Comparison of ENCODE assay signal across 21 mouse cellular contexts in the genomic region with DNA sequence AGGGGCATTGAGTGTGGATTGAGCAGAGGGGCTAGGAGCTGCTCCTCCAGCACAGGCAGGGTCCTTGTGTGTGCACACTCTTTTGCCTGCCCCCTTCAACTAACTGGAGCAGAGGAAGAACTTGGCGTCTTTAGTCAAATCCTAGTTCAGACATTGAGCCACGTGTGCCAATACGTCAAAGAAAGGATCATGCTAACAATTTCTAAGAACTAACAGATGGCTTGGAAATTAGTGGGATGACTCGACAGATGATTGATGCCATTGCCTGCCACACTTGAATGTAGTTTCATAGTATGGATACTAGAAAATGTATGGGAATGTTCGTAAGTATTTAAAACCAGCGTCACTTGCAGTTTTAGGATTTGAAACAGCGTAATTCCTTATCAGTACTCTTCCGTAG. TPM values are rescaled to one million over a fixed set of nuclear protein-coding genes. Genes with fewer than 3 reads are reported as not detected.
A peak's percentile ranks its signal among the peaks of the same experiment; 100 is the strongest.
DNase-seq lines count a peak whose midpoint lies in the region; ATAC-seq and TF ChIP-seq lines count a peak whose summit lies in the region.
"Had no signal": no experiment of that assay in that cellular context is flagged by ENCODE, and none has a peak within 500 bp of the region (broad histone marks: within the 10 kb centered on the region; RNA-seq: fewer than 3 reads in every experiment).

No protein-coding gene starts in this region.

- TF ChIP-seq POLR2A in brain, embryonic 14.5 days (IDR thresholded peaks at IDR 0.05; ENCODE audit: borderline replicate concordance, extremely low read depth, insufficient read depth, insufficient read length, poor library complexity, severe bottlenecking): no peak

- no peak for ATAC-seq in megakaryocyte, adult 5-6 weeks (ENCODE audit: poor library complexity, severe bottlenecking)
- ATAC-seq: activated CD4-positive, CD25-positive, alpha-beta regulatory T cell, adult 4 months; forebrain, embryonic 13.5 days; forebrain, embryonic 16.5 days; Patski had no signal

- peak; percentile 15 for DNase-seq in heart, adult 11 months
- DNase-seq in heart, postnatal 4 days: no peak
- DNase-seq in NIH3T3 (ENCODE audit: low read depth): peak; percentile 43
- DNase-seq in brain, embryonic 14.5 days (ENCODE audit: low read depth): peak; percentile 62
- DNase-seq: adrenal gland, adult 8-10 months; adrenal gland, postnatal 14 days; adrenal gland, postnatal 36 days; cerebellum, adult 11 months; cerebellum, adult 18-20 months; cerebellum, adult 8-10 months; cerebellum, adult 9-11 months; cerebellum, postnatal 14 days; cerebellum, postnatal 36 days; embryo, embryonic 11 days had no signal

- no peak for TF ChIP-seq CTCF in brain, embryonic 14.5 days (IDR thresholded peaks at IDR 0.05; ENCODE audit: borderline replicate concordance, extremely low read depth, insufficient read depth, insufficient read length)

RNA-seq across cellular contexts. Expression of gene Peli2, which starts 54.5 kb away (rescaled TPM):
- 10 to 100 TPM; 12.1 to 12.8 TPM for total RNA-seq in heart, postnatal 4 days (2021)
- polyA plus RNA-seq in brain, embryonic 14.5 days (2012; rRNA removed): 14.0 and 18.0 TPM in 2 replicates
- total RNA-seq in megakaryocyte, adult 5-6 weeks (2015): 9.6 and 9.7 TPM in 2 replicates
- 5.7 and 7.6 TPM in 2 replicates for total RNA-seq in megakaryocyte, adult 5-6 weeks (2017)
- total RNA-seq: MEL had no signal
- polyA plus RNA-seq: erythroblast, embryonic 14.5 days had no signal
